Mouse (Mus musculus) small intestine, adult 2 months (tissue): ENCODE results near the gene Snx7.

Experiments used
- CTCF ChIP-seq: fragments of 200-500 bp; IDR thresholded peaks from 2 replicates; pipeline ENCODE4 v1.5.1; 2012; ENCODE audit warnings: low read depth, mild to moderate bottlenecking, control low read depth, inconsistent platforms, low read length, moderate library complexity, mixed read lengths; ENCODE audit not compliant: insufficient replicate concordance, insufficient read length; ENCODE audit errors: extremely low read depth
- POLR2A ChIP-seq: fragments of 200-500 bp; IDR thresholded peaks from 2 replicates; pipeline ENCODE4 v1.6.1; 2012; ENCODE audit warnings: low read depth, mild to moderate bottlenecking, control low read depth, inconsistent platforms, low read length, moderate library complexity

GRCm38 (mm10) chr3:117838020-117838419 is 30.7 kb downstream of the Snx7 start:
- TF ChIP-seq POLR2A (no peak), CTCF (no peak)
